Mouse (Mus musculus) forebrain, embryonic 11.5 days (tissue): ENCODE measurements around the gene Lmtk3. TPM values are rescaled to one million over a fixed set of nuclear protein-coding genes. Genes with fewer than 3 reads are reported as not detected.

Experiments used
- ATAC-seq: fragments of 200-750 bp; cut with Nextera tagmentation; replicated peaks from 2 replicates; pipeline ENCODE4 v1.8.0; 2017; ENCODE audit warnings: moderate TSS enrichment; ENCODE audit not compliant: low FRiP score
- DNase-seq: peaks from one replicate; pipeline ENCODE4 v3.0.0-alpha.2; 2017; ENCODE audit warnings: low spot score
- H3K27ac ChIP-seq: fragments of 300-500 bp; sonication (generic); 2 replicates; pipeline ENCODE4 v1.5.1; 2014; ENCODE audit warnings: low read depth, low read length
- H3K27me3 ChIP-seq: fragments of 300-500 bp; sonication (generic); 2 replicates; pipeline ENCODE4 v1.6.1; 2014; ENCODE audit warnings: mild to moderate bottlenecking, low read length, mixed read lengths; ENCODE audit not compliant: control insufficient read depth, insufficient read depth
- H3K36me3 ChIP-seq: fragments of 300-500 bp; sonication (generic); 2 replicates; pipeline ENCODE4 v1.6.1; 2014; ENCODE audit warnings: mild to moderate bottlenecking, low read length, moderate library complexity, mixed read lengths; ENCODE audit not compliant: control insufficient read depth, insufficient read depth
- H3K4me1 ChIP-seq: fragments of 300-500 bp; sonication (generic); replicated peaks from 2 replicates; pipeline ENCODE4 v1.6.1; 2014; ENCODE audit warnings: low read length, mixed read lengths; ENCODE audit not compliant: control insufficient read depth, insufficient read depth
- H3K4me2 ChIP-seq: fragments of 300-500 bp; sonication (generic); 2 replicates; pipeline ENCODE4 v1.6.1; 2014; ENCODE audit warnings: low read depth, mild to moderate bottlenecking, low read length, moderate library complexity, mixed read lengths; ENCODE audit not compliant: severe bottlenecking
- H3K4me3 ChIP-seq: fragments of 300-500 bp; sonication (generic); 2 replicates; pipeline ENCODE4 v1.5.1; 2014; ENCODE audit warnings: low read depth, low read length
- H3K9ac ChIP-seq: fragments of 300-500 bp; sonication (generic); 2 replicates; pipeline ENCODE4 v1.6.1; 2014; ENCODE audit warnings: low read length
- H3K9me3 ChIP-seq: fragments of 300-500 bp; sonication (generic); 2 replicates; pipeline ENCODE4 v1.6.1; 2016; ENCODE audit warnings: low read length, mixed read lengths; ENCODE audit not compliant: control insufficient read depth
- WGBS: fragments of 180-500 bp; shearing (Covaris S2); extraction: QIAGEN DNeasy Blood & Tissue Kit; methylation state at CpG from one replicate; pipeline ENCODE4 v1.1.7; 2014; 5-methylcytosine and 5-hydroxymethylcytosine counted together
- polyA plus RNA-seq: library from polyadenylated mRNA; unstranded; fragments of >200 nt; fragmentation: Nextera tagmentation; extraction: Ambion mirVana; gene quantifications from 2 replicates; pipeline ENCODE4 v1.2.1, GENCODE M21; 2014

Lmtk3 gene
- polyA plus RNA-seq, 1 experiment from 2014 or later, result 5.2 TPM

GRCm38 (mm10) chr7:45748110-45748509, 35.4 kb upstream of the Lmtk3 start:
- 77% methylated on average over 7 of the region's 7 CpGs for WGBS
- no peaks in the 10 kb centered on the region for H3K36me3 ChIP-seq
- no peaks in the 10 kb centered on the region for H3K4me1 ChIP-seq
- no peak overlapping the region for H3K27ac ChIP-seq
- H3K9me3 ChIP-seq, result no peaks in the 10 kb centered on the region
- H3K9ac ChIP-seq, result no peak overlapping the region
- H3K4me2 ChIP-seq, result no peak overlapping the region
- H3K27me3 ChIP-seq, result no peaks in the 10 kb centered on the region
- DNase-seq (no peak), ATAC-seq (no peak)
- H3K4me3 ChIP-seq, result no peak overlapping the region

- H3K27me3 ChIP-seq, result no peaks in the 10 kb centered on the region
- ATAC-seq (no peak), DNase-seq (no peak)
- H3K4me3 ChIP-seq, result no peak overlapping the region
- 56% methylated on average over 8 of the region's 10 CpGs for WGBS
- no peaks in the 10 kb centered on the region for H3K9me3 ChIP-seq
- no peaks in the 10 kb centered on the region for H3K4me1 ChIP-seq
- H3K27ac ChIP-seq, result no peak overlapping the region
- no peak overlapping the region; the same call in 1 of the 2 replicates for H3K9ac ChIP-seq
- no peaks in the 10 kb centered on the region for H3K36me3 ChIP-seq
- no peak overlapping the region for H3K4me2 ChIP-seq
Measured at GRCm38 (mm10) chr7:45749401-45749800, 34.1 kb upstream of the Lmtk3 start.

GRCm38 (mm10) chr7:45750162-45750561, 33.4 kb upstream of the Lmtk3 start:
- no peak for DNase-seq
- no peaks in the 10 kb centered on the region for H3K36me3 ChIP-seq
- H3K4me3 ChIP-seq, result no peak overlapping the region
- H3K9me3 ChIP-seq, result no peaks in the 10 kb centered on the region
- WGBS, result 81% methylated on average over 9 of the region's 9 CpGs
- no peak overlapping the region for H3K9ac ChIP-seq
- H3K27ac ChIP-seq, result no peak overlapping the region
- ATAC-seq, result no peak
- H3K4me1 ChIP-seq, result no peaks in the 10 kb centered on the region
- no peaks in the 10 kb centered on the region for H3K27me3 ChIP-seq
- no peak overlapping the region for H3K4me2 ChIP-seq

DNA sequence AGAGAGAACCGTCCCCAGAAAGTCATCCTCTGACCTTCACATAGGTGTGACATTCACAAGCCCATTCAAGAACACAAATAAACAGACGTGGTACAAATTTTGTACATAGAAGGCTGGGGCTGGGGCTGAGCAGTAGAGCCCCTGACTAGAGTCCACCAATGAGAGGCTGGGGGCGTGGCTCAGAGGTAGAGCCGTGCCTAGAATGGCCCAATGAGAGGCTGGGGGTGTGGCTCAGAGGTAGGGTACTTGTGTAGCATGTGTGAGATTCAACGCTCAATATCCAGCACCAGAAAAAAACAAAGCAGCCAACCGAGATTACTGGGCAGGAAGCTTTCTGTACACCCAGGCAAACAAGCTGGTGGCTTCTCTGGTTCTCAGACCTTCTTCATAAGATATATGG, 27.8 kb upstream of the Lmtk3 start:
- WGBS, result 62% methylated on average over 6 of the region's 6 CpGs
- Histone ChIP-seq H3K27me3 (peaks cover 9% of the 10 kb centered on the region), H3K4me2 (no peak overlapping the region), H3K4me3 (no peak overlapping the region), H3K9me3 (no peaks in the 10 kb centered on the region), H3K4me1 (0 out of 2 replicates have a peak, but pooled peaks cover 3% of the 10 kb centered on the region), H3K36me3 (no peaks in the 10 kb centered on the region), H3K9ac (no peak overlapping the region), H3K27ac (no peak overlapping the region)
- DNase-seq (no peak), ATAC-seq (no peak)

GRCm38 (mm10) chr7:45759400-45759799, 24.1 kb upstream of the Lmtk3 start:
- Histone ChIP-seq H3K4me2 (peak overlapping the region; percentile 32; the same call in 1 of the 2 replicates), H3K27ac (no peak overlapping the region), H3K9me3 (no peaks in the 10 kb centered on the region), H3K4me1 (0 out of 2 replicates have a peak, but pooled peaks cover 3% of the 10 kb centered on the region), H3K4me3 (peak overlapping the region; percentile 2; the same call in 1 of the 2 replicates), H3K27me3 (peaks cover 9% of the 10 kb centered on the region), H3K9ac (peak overlapping the region; percentile 23; the same call in 1 of the 2 replicates), H3K36me3 (no peaks in the 10 kb centered on the region)
- ATAC-seq (no peak), DNase-seq (peak; percentile 55)
- WGBS, result 13% methylated on average over 25 of the region's 27 CpGs

- Histone ChIP-seq H3K36me3 (no peaks in the 10 kb centered on the region), H3K27ac (no peak overlapping the region), H3K9ac (no peak overlapping the region), H3K27me3 (peaks cover 9% of the 10 kb centered on the region), H3K4me1 (0 out of 2 replicates have a peak, but pooled peaks cover 3% of the 10 kb centered on the region), H3K4me2 (no peak overlapping the region), H3K9me3 (no peaks in the 10 kb centered on the region), H3K4me3 (no peak overlapping the region)
- no peak for DNase-seq
- no peak for ATAC-seq
- WGBS, result 71% methylated on average over 5 of the region's 5 CpGs
Measured at GRCm38 (mm10) chr7:45760151-45760550, 23.4 kb upstream of the Lmtk3 start.

DNA sequence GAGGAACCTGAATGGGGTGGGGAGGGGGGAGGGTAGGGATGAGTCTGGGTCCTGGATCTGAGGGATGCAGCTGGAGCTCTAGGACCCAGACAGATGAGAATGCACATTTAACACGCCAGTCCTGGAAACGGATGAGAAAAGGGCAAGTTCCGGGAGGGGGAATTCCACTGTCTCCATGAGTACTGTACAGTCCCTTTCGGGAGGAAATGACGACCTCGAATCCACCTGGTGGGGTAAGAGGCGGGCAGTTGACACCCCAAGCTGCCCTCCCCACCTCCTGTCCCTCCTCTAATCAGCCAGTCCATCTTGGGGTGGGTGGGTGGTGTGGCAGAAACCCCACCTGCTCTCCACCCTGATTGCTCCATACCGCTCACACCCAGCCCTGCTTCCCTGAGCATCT, 17.5 kb upstream of the Lmtk3 start:
- no peaks in the 10 kb centered on the region for H3K36me3 ChIP-seq
- no peak for DNase-seq
- H3K9ac ChIP-seq, result no peak overlapping the region
- H3K27ac ChIP-seq, result no peak overlapping the region
- H3K4me1 ChIP-seq, result no peaks in the 10 kb centered on the region
- H3K4me2 ChIP-seq, result no peak overlapping the region
- 68% methylated on average over 8 of the region's 8 CpGs for WGBS
- H3K9me3 ChIP-seq, result no peaks in the 10 kb centered on the region
- H3K27me3 ChIP-seq, result no peaks in the 10 kb centered on the region
- H3K4me3 ChIP-seq, result no peak overlapping the region
- no peak for ATAC-seq

DNA sequence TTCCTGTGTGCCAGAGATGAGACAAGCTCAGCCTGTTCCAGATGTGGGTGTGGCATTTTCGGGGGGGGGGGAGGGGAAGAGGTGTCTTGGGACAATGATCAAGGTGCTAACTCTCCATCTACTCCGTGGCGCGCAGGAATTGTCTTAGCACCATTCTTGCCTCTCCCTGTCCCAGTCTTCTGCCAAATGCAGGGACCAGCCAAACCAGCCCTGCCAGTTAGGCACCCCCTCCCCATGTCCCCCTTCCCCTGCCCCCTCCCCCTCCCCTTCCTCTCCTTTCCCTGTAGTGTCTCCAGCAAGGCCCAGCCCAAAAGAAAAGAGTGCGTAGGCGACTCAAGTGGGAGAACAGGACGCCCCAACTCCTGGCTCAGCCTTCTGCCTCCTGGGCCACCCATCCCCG, 16.8 kb upstream of the Lmtk3 start:
- no peaks in the 10 kb centered on the region for H3K4me1 ChIP-seq
- H3K9ac ChIP-seq, result no peak overlapping the region
- no peak for ATAC-seq
- H3K27ac ChIP-seq, result no peak overlapping the region
- H3K27me3 ChIP-seq, result no peaks in the 10 kb centered on the region
- no peak overlapping the region for H3K4me2 ChIP-seq
- H3K36me3 ChIP-seq, result no peaks in the 10 kb centered on the region
- no peak overlapping the region for H3K4me3 ChIP-seq
- WGBS, result 51% methylated on average over 8 of the region's 8 CpGs
- no peak for DNase-seq
- no peaks in the 10 kb centered on the region for H3K9me3 ChIP-seq

DNA sequence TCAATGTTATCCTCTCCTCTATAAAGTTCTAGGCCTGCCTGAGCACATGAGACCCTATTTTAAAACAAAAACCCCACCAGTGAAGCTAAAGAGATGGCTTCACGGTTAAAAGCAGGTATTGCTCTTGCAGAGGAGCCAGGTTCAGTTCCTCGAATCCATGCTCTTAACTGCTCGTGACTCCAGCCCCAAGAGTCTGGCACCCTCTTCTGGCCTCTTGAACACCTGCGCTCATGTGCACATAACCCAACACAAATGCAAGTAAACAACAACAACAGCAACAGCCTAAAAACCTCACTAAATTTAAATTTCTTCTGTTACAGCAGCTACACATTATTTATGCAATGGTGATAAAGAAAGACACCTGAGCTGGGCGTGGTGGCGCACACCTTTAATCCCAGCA, 16.0 kb upstream of the Lmtk3 start:
- Histone ChIP-seq H3K4me3 (no peak overlapping the region), H3K27me3 (no peaks in the 10 kb centered on the region), H3K9me3 (no peaks in the 10 kb centered on the region), H3K27ac (no peak overlapping the region), H3K36me3 (no peaks in the 10 kb centered on the region), H3K9ac (no peak overlapping the region), H3K4me2 (no peak overlapping the region), H3K4me1 (no peaks in the 10 kb centered on the region)
- DNase-seq (no peak), ATAC-seq (no peak)
- 93% methylated on average over 6 of the region's 6 CpGs for WGBS
